Mouse (Mus musculus): ENCODE data around the gene Gm2030.
"Not testable (repeated sequence)": the region's sequence is repeated elsewhere in the genome, so short reads cannot be mapped to it uniquely, and the experiment has no call there.

Gene Gm2030

GRCm38 (mm10) chrX:26309944-26310343 is at the start of gene Gm2030:
Gm2030 (minus strand) TSS chrX:26310044.
- DNase-seq (ENCODE audit: low read depth) = not testable (repeated sequence)

All from c-Kit-positive CD71-negative TER-119-negative erythroid progenitor cells, embryonic 14.5 days (primary cell).